Mouse (Mus musculus): Measurements from ENCODE around the gene Prkar1b.

The Prkar1b gene

GRCm38 (mm10) chr5:139004588-139004987 is 145.2 kb downstream of the Prkar1b start:
- DNase-seq (ENCODE audit: low read depth, low spot score) = no peak

- no peak for DNase-seq (ENCODE audit: low read depth, low spot score)
These were observed 150.1 kb downstream of the Prkar1b start for GRCm38 (mm10) chr5:138999716-139000115.

GRCm38 (mm10) chr5:138997936-138998580 is 151.7 kb downstream of the Prkar1b start:
- no peak for DNase-seq (ENCODE audit: low read depth, low spot score)

GRCm38 (mm10) chr5:138997171-138997788 is 152.5 kb downstream of the Prkar1b start, which contains the start of gene Pdgfa:
TSS of gene Pdgfa (minus strand) at chr5:138997370.
- DNase-seq (ENCODE audit: low read depth, low spot score) = no peak

GRCm38 (mm10) chr5:138996322-138997073 is 153.3 kb downstream of the Prkar1b start:
- no peak for DNase-seq (ENCODE audit: low read depth, low spot score)

GRCm38 (mm10) chr5:138995721-138996311 is 154.0 kb downstream of the Prkar1b start:
- DNase-seq (ENCODE audit: low read depth, low spot score) = no peak

GRCm38 (mm10) chr5:138994786-138995720 is 154.7 kb downstream of the Prkar1b start:
- DNase-seq (ENCODE audit: low read depth, low spot score) = no peak

GRCm38 (mm10) chr5:138994108-138994785 is 155.6 kb downstream of the Prkar1b start:
- DNase-seq (ENCODE audit: low read depth, low spot score) = no peak

GRCm38 (mm10) chr5:138993371-138994107 is 156.3 kb downstream of the Prkar1b start:
- no peak for DNase-seq (ENCODE audit: low read depth, low spot score)

- no peak for DNase-seq (ENCODE audit: low read depth, low spot score)
These were observed 157.0 kb downstream of the Prkar1b start for GRCm38 (mm10) chr5:138992611-138993370.

- no peak for DNase-seq (ENCODE audit: low read depth, low spot score)
These were observed 158.1 kb downstream of the Prkar1b start for GRCm38 (mm10) chr5:138991734-138992133.

- DNase-seq (ENCODE audit: low read depth, low spot score) = no peak
These were observed 159.0 kb downstream of the Prkar1b start for GRCm38 (mm10) chr5:138990659-138991380.

GRCm38 (mm10) chr5:138989567-138989966 is 160.2 kb downstream of the Prkar1b start:
- DNase-seq (ENCODE audit: low read depth, low spot score) = no peak

GRCm38 (mm10) chr5:138988764-138989163 is 161.0 kb downstream of the Prkar1b start:
- no peak for DNase-seq (ENCODE audit: low read depth, low spot score)

- no peak for DNase-seq (ENCODE audit: low read depth, low spot score)
These were observed 161.8 kb downstream of the Prkar1b start for GRCm38 (mm10) chr5:138987994-138988393.

- DNase-seq (ENCODE audit: low read depth, low spot score) = no peak
These were observed 167.9 kb downstream of the Prkar1b start for GRCm38 (mm10) chr5:138981921-138982320.

- no peak for DNase-seq (ENCODE audit: low read depth, low spot score)
These were observed 169.2 kb downstream of the Prkar1b start for GRCm38 (mm10) chr5:138980608-138981007.

GRCm38 (mm10) chr5:138979840-138980239 is 170.0 kb downstream of the Prkar1b start:
- no peak for DNase-seq (ENCODE audit: low read depth, low spot score)
